Mouse (Mus musculus): ENCODE data around the gene Sctr. TPM values are rescaled to one million over a fixed set of nuclear protein-coding genes. Genes with fewer than 3 reads are reported as not detected.

Gene Sctr
- polyA plus RNA-seq, 1 experiment from 2014 or later, result not detected

GRCm38 (mm10) chr1:120021951-120022350 is 15.3 kb downstream of the Sctr start:
- Histone ChIP-seq H3K27me3 (ENCODE audit: control insufficient read depth, insufficient read depth, low read length) (no peaks in the 10 kb centered on the region), H3K4me3 (ENCODE audit: low read length) (no peak overlapping the region), H3K36me3 (ENCODE audit: control insufficient read depth, insufficient read depth) (no peaks in the 10 kb centered on the region), H3K4me2 (ENCODE audit: low read depth, low read length) (no peak overlapping the region), H3K9ac (ENCODE audit: low read length) (no peak overlapping the region), H3K27ac (ENCODE audit: low read length) (no peak overlapping the region), H3K9me3 (replicated peaks; ENCODE audit: control insufficient read depth, low read length) (no peaks in the 10 kb centered on the region), H3K4me1 (ENCODE audit: control insufficient read depth, insufficient read depth, low read length) (peaks cover 16% of the 10 kb centered on the region)
- no peak for ATAC-seq (replicated peaks; ENCODE audit: extremely low read depth, insufficient read depth, low FRiP score)
- 81% methylated on average over 17 of the region's 17 CpGs for WGBS

GRCm38 (mm10) chr1:120024331-120025049 is 17.8 kb downstream of the Sctr start:
- Histone ChIP-seq H3K4me2 (ENCODE audit: low read depth, low read length) (no peak overlapping the region), H3K4me3 (ENCODE audit: low read length) (no peak overlapping the region), H3K4me1 (ENCODE audit: control insufficient read depth, insufficient read depth, low read length) (peaks cover 24% of the 10 kb centered on the region), H3K27me3 (ENCODE audit: control insufficient read depth, insufficient read depth, low read length) (no peaks in the 10 kb centered on the region), H3K36me3 (ENCODE audit: control insufficient read depth, insufficient read depth) (no peaks in the 10 kb centered on the region), H3K27ac (ENCODE audit: low read length) (peak overlapping the region; percentile 89), H3K9ac (ENCODE audit: low read length) (0 out of 2 replicates have a peak overlapping the region, but pooled peaks have one; percentile 12), H3K9me3 (replicated peaks; ENCODE audit: control insufficient read depth, low read length) (no peaks in the 10 kb centered on the region)
- 43% methylated on average over 10 of the region's 10 CpGs for WGBS
- no peak; the same call in 1 of the 2 replicates for ATAC-seq (replicated peaks; ENCODE audit: extremely low read depth, insufficient read depth, low FRiP score)

GRCm38 (mm10) chr1:120025050-120025439 is 18.4 kb downstream of the Sctr start:
- 10% methylated on average over 2 of the region's 2 CpGs for WGBS
- H3K36me3 ChIP-seq (ENCODE audit: control insufficient read depth, insufficient read depth), result no peaks in the 10 kb centered on the region
- H3K4me2 ChIP-seq (ENCODE audit: low read depth, low read length), result no peak overlapping the region
- peak overlapping the region; percentile 89 for H3K27ac ChIP-seq (ENCODE audit: low read length)
- no peaks in the 10 kb centered on the region for H3K27me3 ChIP-seq (ENCODE audit: control insufficient read depth, insufficient read depth, low read length)
- H3K9me3 ChIP-seq (replicated peaks; ENCODE audit: control insufficient read depth, low read length), result no peaks in the 10 kb centered on the region
- no peak overlapping the region for H3K4me3 ChIP-seq (ENCODE audit: low read length)
- peak; percentile 46; the same call in 1 of the 2 replicates for ATAC-seq (replicated peaks; ENCODE audit: extremely low read depth, insufficient read depth, low FRiP score)
- H3K9ac ChIP-seq (ENCODE audit: low read length), result 0 out of 2 replicates have a peak overlapping the region, but pooled peaks have one; percentile 12
- peaks cover 24% of the 10 kb centered on the region for H3K4me1 ChIP-seq (ENCODE audit: control insufficient read depth, insufficient read depth, low read length)

GRCm38 (mm10) chr1:120027693-120028092 is 21.0 kb downstream of the Sctr start:
- 30% methylated on average over 4 of the region's 4 CpGs for WGBS
- H3K9ac ChIP-seq (ENCODE audit: low read length), result peak overlapping the region; percentile 16
- no peaks in the 10 kb centered on the region for H3K27me3 ChIP-seq (ENCODE audit: control insufficient read depth, insufficient read depth, low read length)
- H3K4me2 ChIP-seq (ENCODE audit: low read depth, low read length), result peak overlapping the region; percentile 23; the same call in 1 of the 2 replicates
- ATAC-seq (replicated peaks; ENCODE audit: extremely low read depth, insufficient read depth, low FRiP score), result peak; percentile 84
- H3K36me3 ChIP-seq (ENCODE audit: control insufficient read depth, insufficient read depth), result no peaks in the 10 kb centered on the region
- no peaks in the 10 kb centered on the region for H3K9me3 ChIP-seq (replicated peaks; ENCODE audit: control insufficient read depth, low read length)
- H3K4me3 ChIP-seq (ENCODE audit: low read length), result no peak overlapping the region
- H3K27ac ChIP-seq (ENCODE audit: low read length), result peak overlapping the region; percentile 82
- peaks cover 24% of the 10 kb centered on the region for H3K4me1 ChIP-seq (ENCODE audit: control insufficient read depth, insufficient read depth, low read length)

GRCm38 (mm10) chr1:120030474-120030873 is 23.8 kb downstream of the Sctr start:
- Histone ChIP-seq H3K9ac (ENCODE audit: low read length) (no peak overlapping the region), H3K27me3 (ENCODE audit: control insufficient read depth, insufficient read depth, low read length) (no peaks in the 10 kb centered on the region), H3K36me3 (ENCODE audit: control insufficient read depth, insufficient read depth) (no peaks in the 10 kb centered on the region), H3K4me2 (ENCODE audit: low read depth, low read length) (no peak overlapping the region), H3K9me3 (replicated peaks; ENCODE audit: control insufficient read depth, low read length) (no peaks in the 10 kb centered on the region), H3K4me3 (ENCODE audit: low read length) (no peak overlapping the region), H3K27ac (ENCODE audit: low read length) (no peak overlapping the region), H3K4me1 (ENCODE audit: control insufficient read depth, insufficient read depth, low read length) (peaks cover 8% of the 10 kb centered on the region)
- no peak for ATAC-seq (replicated peaks; ENCODE audit: extremely low read depth, insufficient read depth, low FRiP score)
- WGBS, result 85% methylated on average over 3 of the region's 3 CpGs

- H3K27me3 ChIP-seq (ENCODE audit: control insufficient read depth, insufficient read depth, low read length), result no peaks in the 10 kb centered on the region
- no peaks in the 10 kb centered on the region for H3K9me3 ChIP-seq (replicated peaks; ENCODE audit: control insufficient read depth, low read length)
- no peak overlapping the region for H3K4me3 ChIP-seq (ENCODE audit: low read length)
- WGBS, result 38% methylated on average over 10 of the region's 10 CpGs
- H3K4me1 ChIP-seq (ENCODE audit: control insufficient read depth, insufficient read depth, low read length), result peaks cover 5% of the 10 kb centered on the region
- H3K36me3 ChIP-seq (ENCODE audit: control insufficient read depth, insufficient read depth), result no peaks in the 10 kb centered on the region
- no peak overlapping the region for H3K4me2 ChIP-seq (ENCODE audit: low read depth, low read length)
- no peak overlapping the region for H3K9ac ChIP-seq (ENCODE audit: low read length)
- no peak overlapping the region for H3K27ac ChIP-seq (ENCODE audit: low read length)
- peak; percentile 40; the same call in 1 of the 2 replicates for ATAC-seq (replicated peaks; ENCODE audit: extremely low read depth, insufficient read depth, low FRiP score)
These were observed 26.2 kb downstream of the Sctr start for GRCm38 (mm10) chr1:120032804-120033468.

GRCm38 (mm10) chr1:120033469-120033854 is 26.8 kb downstream of the Sctr start:
- no peak overlapping the region for H3K4me2 ChIP-seq (ENCODE audit: low read depth, low read length)
- WGBS, result 63% methylated on average over 2 of the region's 2 CpGs

GRCm38 (mm10) chr1:120034793-120035192 is 28.1 kb downstream of the Sctr start:
- 48% methylated on average over 1 of the region's 1 CpGs for WGBS
- H3K9me3 ChIP-seq (replicated peaks; ENCODE audit: control insufficient read depth, low read length), result no peaks in the 10 kb centered on the region
- H3K4me1 ChIP-seq (ENCODE audit: control insufficient read depth, insufficient read depth, low read length), result peaks cover 3% of the 10 kb centered on the region
- no peak for ATAC-seq (replicated peaks; ENCODE audit: extremely low read depth, insufficient read depth, low FRiP score)
- H3K27me3 ChIP-seq (ENCODE audit: control insufficient read depth, insufficient read depth, low read length), result no peaks in the 10 kb centered on the region
- H3K4me2 ChIP-seq (ENCODE audit: low read depth, low read length), result no peak overlapping the region
- H3K36me3 ChIP-seq (ENCODE audit: control insufficient read depth, insufficient read depth), result no peaks in the 10 kb centered on the region
- H3K9ac ChIP-seq (ENCODE audit: low read length), result no peak overlapping the region
- H3K27ac ChIP-seq (ENCODE audit: low read length), result no peak overlapping the region
- H3K4me3 ChIP-seq (ENCODE audit: low read length), result no peak overlapping the region

More at GRCm38 (mm10) chr1:120033469-120033854, 26.8 kb downstream of the Sctr start:
- ATAC-seq (replicated peaks; ENCODE audit: extremely low read depth, insufficient read depth, low FRiP score), result no peak
- Histone ChIP-seq H3K9ac (ENCODE audit: low read length) (no peak overlapping the region), H3K4me3 (ENCODE audit: low read length) (no peak overlapping the region), H3K27me3 (ENCODE audit: control insufficient read depth, insufficient read depth, low read length) (no peaks in the 10 kb centered on the region), H3K36me3 (ENCODE audit: control insufficient read depth, insufficient read depth) (no peaks in the 10 kb centered on the region), H3K27ac (ENCODE audit: low read length) (no peak overlapping the region), H3K9me3 (replicated peaks; ENCODE audit: control insufficient read depth, low read length) (no peaks in the 10 kb centered on the region), H3K4me1 (ENCODE audit: control insufficient read depth, insufficient read depth, low read length) (peaks cover 3% of the 10 kb centered on the region)

GRCm38 (mm10) chr1:120035456-120036034 is 28.9 kb downstream of the Sctr start:
- Histone ChIP-seq H3K9me3 (replicated peaks; ENCODE audit: control insufficient read depth, low read length) (no peaks in the 10 kb centered on the region), H3K9ac (ENCODE audit: low read length) (no peak overlapping the region), H3K4me1 (ENCODE audit: control insufficient read depth, insufficient read depth, low read length) (peaks cover 3% of the 10 kb centered on the region), H3K27ac (ENCODE audit: low read length) (no peak overlapping the region), H3K36me3 (ENCODE audit: control insufficient read depth, insufficient read depth) (no peaks in the 10 kb centered on the region), H3K4me3 (ENCODE audit: low read length) (no peak overlapping the region), H3K4me2 (ENCODE audit: low read depth, low read length) (no peak overlapping the region), H3K27me3 (ENCODE audit: control insufficient read depth, insufficient read depth, low read length) (no peaks in the 10 kb centered on the region)
- WGBS, result 84% methylated on average over 7 of the region's 7 CpGs
- ATAC-seq (replicated peaks; ENCODE audit: extremely low read depth, insufficient read depth, low FRiP score), result no peak
